Mouse (Mus musculus) kidney, postnatal 0 days (tissue): Measurements from ENCODE around the gene Sirt1. TPM values are rescaled to one million over a fixed set of nuclear protein-coding genes. Genes with fewer than 3 reads are reported as not detected.

Experiments used
- ATAC-seq: fragments of 200-750 bp; cut with Nextera tagmentation; replicated peaks from 2 replicates; pipeline ENCODE4 v1.8.0; 2017; ENCODE audit warnings: low read depth, moderate number of reproducible peaks, moderate TSS enrichment, moderate library complexity; ENCODE audit not compliant: low FRiP score
- DNase-seq: peaks from one replicate; pipeline ENCODE4 v3.0.0-alpha.2; 2016; ENCODE audit warnings: low spot score
- H3K27ac ChIP-seq: fragments of 300-500 bp; sonication (generic); 2 replicates; pipeline ENCODE4 v1.5.1; 2014; ENCODE audit warnings: mild to moderate bottlenecking
- H3K27me3 ChIP-seq: fragments of 300-500 bp; sonication (generic); 2 replicates; pipeline ENCODE4 v1.6.1; 2014; ENCODE audit warnings: low read length, mixed read lengths; ENCODE audit not compliant: insufficient read depth
- H3K36me3 ChIP-seq: fragments of 300-500 bp; sonication (generic); 2 replicates; pipeline ENCODE4 v1.6.1; 2014; ENCODE audit warnings: low read length, mixed read lengths; ENCODE audit not compliant: insufficient read depth
- H3K4me1 ChIP-seq: fragments of 300-500 bp; sonication (generic); replicated peaks from 2 replicates; pipeline ENCODE4 v1.6.1; 2014; ENCODE audit warnings: antibody characterized with exemption, low read length, mixed read lengths; ENCODE audit not compliant: insufficient read depth
- H3K4me2 ChIP-seq: fragments of 300-500 bp; sonication (generic); 2 replicates; pipeline ENCODE4 v1.6.1; 2014; ENCODE audit warnings: mild to moderate bottlenecking, low read length, moderate library complexity, mixed read lengths
- H3K4me3 ChIP-seq: fragments of 300-500 bp; sonication (generic); replicated peaks from 2 replicates; pipeline ENCODE4 v1.5.1; 2014; ENCODE audit warnings: low read depth, low read length
- H3K9ac ChIP-seq: fragments of 300-500 bp; sonication (generic); 2 replicates; pipeline ENCODE4 v1.6.1; 2014; ENCODE audit warnings: low read depth, low read length
- H3K9me3 ChIP-seq: fragments of 300-500 bp; sonication (generic); replicated peaks from 2 replicates; pipeline ENCODE4 v1.6.1; 2016; ENCODE audit warnings: low read length, inconsistent platforms, mixed read lengths
- CTCF ChIP-seq: IDR thresholded peaks from 2 replicates; pipeline ENCODE4 v1.5.1; 2016; ENCODE audit warnings: antibody characterized with exemption, low read depth, mild to moderate bottlenecking, moderate library complexity
- WGBS: fragments of 180-500 bp; shearing (Covaris S2); extraction: QIAGEN DNeasy Blood & Tissue Kit; methylation state at CpG from one replicate; pipeline ENCODE4 v1.1.7; 2014; 5-methylcytosine and 5-hydroxymethylcytosine counted together
- polyA plus RNA-seq: library from polyadenylated mRNA; unstranded; fragments of >200 nt; fragmentation: Nextera tagmentation; extraction: Ambion mirVana; gene quantifications from 2 replicates; pipeline ENCODE4 v1.2.1, GENCODE M21; 2015

The Sirt1 gene
- polyA plus RNA-seq, 1 experiment from 2014 or later, result 6.7 TPM

DNA sequence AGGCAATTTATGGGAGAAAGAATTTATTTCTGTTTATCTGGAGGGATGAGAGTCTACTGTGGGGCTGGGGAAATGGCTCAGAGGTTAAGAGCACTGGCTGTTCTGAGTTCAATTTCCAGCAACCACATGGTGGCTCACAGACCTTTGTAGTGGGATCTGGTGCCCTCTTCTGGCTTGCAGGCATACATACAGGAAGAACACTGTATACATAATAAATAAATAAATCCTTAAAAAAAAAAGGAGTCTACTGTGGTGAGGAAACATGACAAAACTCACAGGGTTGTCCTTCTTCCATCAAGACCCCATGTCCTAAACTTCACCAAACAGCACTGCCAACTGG lies 42.9 kb upstream of the Sirt1 start:
- Histone ChIP-seq H3K27ac (no peak overlapping the region), H3K9ac (no peak overlapping the region), H3K27me3 (no peaks in the 10 kb centered on the region), H3K9me3 (no peaks in the 10 kb centered on the region), H3K4me2 (no peak overlapping the region), H3K4me3 (no peak overlapping the region), H3K4me1 (no peaks in the 10 kb centered on the region), H3K36me3 (no peaks in the 10 kb centered on the region)
- peak; percentile 66 for TF ChIP-seq CTCF
- no peak for ATAC-seq
- peak; percentile 28 for DNase-seq

DNA sequence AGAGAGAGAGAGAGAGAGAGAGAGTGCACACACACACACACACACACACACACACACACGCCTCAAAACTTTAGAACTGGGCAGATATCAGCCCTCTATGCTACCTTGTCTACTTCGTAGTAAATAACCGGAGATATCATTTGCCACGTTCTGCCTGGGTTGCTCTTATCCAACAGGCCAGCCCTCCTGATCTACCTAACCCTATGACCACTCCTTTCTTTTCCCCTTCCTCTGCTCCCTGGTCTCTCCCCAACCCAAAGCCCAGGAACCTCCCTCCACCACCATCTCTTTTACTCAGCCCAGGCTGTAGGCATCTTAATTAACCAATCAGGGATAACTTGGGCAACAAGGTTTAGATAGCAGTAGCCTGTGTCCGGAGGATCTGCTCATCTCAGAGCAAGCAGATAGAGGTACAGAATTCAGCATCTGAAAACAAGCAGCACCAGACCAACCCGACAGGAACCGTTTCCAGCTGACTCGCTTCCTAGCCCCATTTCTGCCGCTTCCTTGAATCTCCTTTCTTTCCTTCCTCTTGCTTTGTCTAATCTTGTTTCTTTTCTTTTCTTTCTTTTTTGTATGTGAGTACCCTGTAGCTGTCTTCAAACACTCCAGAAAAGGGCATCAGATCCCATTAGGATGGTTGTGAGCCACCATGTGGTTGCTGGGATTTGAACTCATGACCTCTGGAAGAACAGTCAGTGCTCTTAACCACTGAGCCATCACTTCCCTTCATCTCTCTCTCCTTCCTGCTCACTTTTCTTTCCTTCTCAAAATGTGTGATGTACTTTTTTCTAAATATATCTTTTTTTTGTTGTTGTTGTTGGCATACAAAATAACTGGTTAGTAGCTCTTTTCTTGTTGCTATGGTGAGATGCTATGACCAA lies 42.3 kb upstream of the Sirt1 start:
- Histone ChIP-seq H3K27ac (no peak overlapping the region), H3K27me3 (no peaks in the 10 kb centered on the region), H3K9me3 (no peaks in the 10 kb centered on the region), H3K4me3 (no peak overlapping the region), H3K4me1 (no peaks in the 10 kb centered on the region), H3K9ac (no peak overlapping the region), H3K4me2 (no peak overlapping the region), H3K36me3 (no peaks in the 10 kb centered on the region)
- WGBS, result 90% methylated on average over 9 of the region's 9 CpGs
- no peak for ATAC-seq
- no peak for TF ChIP-seq CTCF
- no peak for DNase-seq

DNA sequence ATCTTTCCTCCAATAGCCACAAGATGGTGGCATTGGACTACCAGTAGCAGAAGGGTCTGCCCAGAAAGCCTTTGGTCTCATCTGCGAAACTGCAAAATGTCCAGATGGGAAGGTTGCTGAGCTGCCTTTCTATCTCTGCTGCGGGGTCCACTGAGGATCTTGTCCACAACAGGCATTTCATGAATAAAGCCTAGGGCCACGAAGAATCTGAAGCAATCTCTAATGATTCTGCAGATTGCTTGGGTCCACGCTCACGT lies 41.2 kb upstream of the Sirt1 start:
- Histone ChIP-seq H3K27me3 (no peaks in the 10 kb centered on the region), H3K9ac (no peak overlapping the region), H3K9me3 (no peaks in the 10 kb centered on the region), H3K36me3 (no peaks in the 10 kb centered on the region), H3K4me1 (no peaks in the 10 kb centered on the region), H3K4me2 (no peak overlapping the region), H3K27ac (no peak overlapping the region), H3K4me3 (no peak overlapping the region)
- TF ChIP-seq CTCF, result no peak; the same call in none of the 2 replicates
- DNase-seq (peak; percentile 52), ATAC-seq (no peak)
- 89% methylated on average over 5 of the region's 5 CpGs for WGBS

DNA sequence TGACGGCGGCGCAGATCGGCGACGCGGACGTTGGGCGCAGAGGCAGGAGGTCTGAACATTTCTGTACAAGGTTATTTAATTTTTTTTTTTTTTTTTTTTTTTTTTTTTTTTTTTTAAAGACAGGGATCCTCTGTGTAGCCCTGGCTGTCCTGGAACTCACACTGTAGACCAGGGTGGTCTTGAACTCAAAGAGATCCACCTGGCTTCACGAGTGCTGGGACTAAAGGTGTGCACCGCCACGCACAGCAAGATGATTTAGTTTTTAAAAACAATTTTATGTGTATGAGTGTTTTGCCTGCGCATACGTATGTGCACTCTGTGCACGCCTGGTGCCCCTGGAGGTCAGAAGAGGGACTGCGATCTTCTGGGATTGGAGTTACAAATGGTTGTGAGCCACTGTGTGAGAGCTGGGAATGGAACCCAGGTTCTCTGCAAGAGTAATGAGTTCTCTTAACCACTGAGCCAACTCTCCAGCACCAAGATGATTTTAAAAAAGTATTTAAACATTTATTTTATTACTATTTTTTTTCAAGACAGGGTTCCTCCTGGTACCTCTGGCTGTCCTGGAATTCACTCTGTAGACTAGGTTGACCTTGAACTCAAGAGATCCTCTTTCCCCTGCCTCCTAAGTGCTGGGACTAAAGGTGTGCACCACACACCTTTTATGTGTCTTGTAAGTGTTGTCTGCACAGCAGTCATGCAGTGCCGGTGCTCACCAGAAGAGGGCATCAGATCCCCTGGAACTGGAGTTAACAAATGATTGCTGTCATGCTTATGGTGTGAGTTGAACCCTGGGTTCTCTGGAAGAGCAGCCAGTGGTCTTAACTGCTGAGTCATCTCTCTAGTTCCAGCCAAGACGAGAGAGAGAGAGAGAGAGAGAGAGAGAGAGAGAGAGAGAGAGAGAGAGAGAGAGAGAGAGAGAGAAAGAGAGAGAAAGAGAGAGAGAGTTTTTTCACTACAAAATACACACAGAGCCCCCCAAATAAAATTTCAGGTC lies 40.5 kb upstream of the Sirt1 start, which contains the start of gene Gm7075:
Gene Gm7075 (minus strand): TSS at position 51 of the 997 bp plus-strand sequence.
- WGBS, result 90% methylated on average over 18 of the region's 18 CpGs

DNA sequence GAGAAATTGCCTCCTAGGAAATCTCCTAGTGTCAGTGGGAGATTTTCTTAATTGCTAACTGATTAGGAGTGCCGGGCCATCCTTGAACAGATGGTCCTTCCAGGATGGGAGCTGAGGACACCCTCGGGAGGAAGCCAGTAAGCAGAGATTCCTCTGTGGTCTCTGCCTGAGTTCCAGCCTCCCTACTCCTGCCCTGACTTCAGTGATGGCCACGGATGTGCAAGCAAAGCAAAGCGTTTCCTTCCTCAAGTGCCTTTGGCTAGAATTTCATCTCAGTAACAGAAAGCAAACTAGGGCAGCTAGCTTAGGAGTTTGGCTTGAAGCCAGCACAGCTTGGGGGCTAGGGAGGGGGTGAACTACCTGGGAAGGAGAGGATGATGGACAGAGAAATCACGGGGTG lies 35.6 kb upstream of the Sirt1 start:
- Histone ChIP-seq H3K36me3 (no peaks in the 10 kb centered on the region), H3K4me2 (no peak overlapping the region), H3K27me3 (no peaks in the 10 kb centered on the region), H3K4me3 (no peak overlapping the region), H3K9ac (no peak overlapping the region), H3K9me3 (no peaks in the 10 kb centered on the region), H3K27ac (no peak overlapping the region), H3K4me1 (no peaks in the 10 kb centered on the region)
- no peak for TF ChIP-seq CTCF
- DNase-seq (no peak), ATAC-seq (no peak)
- WGBS, result 37% methylated on average over 5 of the region's 5 CpGs

More for the DNA sequence above, 40.5 kb upstream of the Sirt1 start, which contains the start of gene Gm7075:
- DNase-seq (peak; percentile 18), ATAC-seq (0 out of 2 replicates have a peak, but pooled peaks have one; percentile 21)
- Histone ChIP-seq H3K9me3 (no peaks in the 10 kb centered on the region), H3K9ac (no peak within 1 kb of the TSS), H3K4me2 (no peak within 1 kb of the TSS), H3K36me3 (no peaks in the 10 kb centered on the region), H3K4me1 (no peaks in the 10 kb centered on the region), H3K27ac (no peak within 1 kb of the TSS), H3K27me3 (no peaks in the 10 kb centered on the region), H3K4me3 (no peak within 1 kb of the TSS)
- peak; percentile 61 for TF ChIP-seq CTCF

DNA sequence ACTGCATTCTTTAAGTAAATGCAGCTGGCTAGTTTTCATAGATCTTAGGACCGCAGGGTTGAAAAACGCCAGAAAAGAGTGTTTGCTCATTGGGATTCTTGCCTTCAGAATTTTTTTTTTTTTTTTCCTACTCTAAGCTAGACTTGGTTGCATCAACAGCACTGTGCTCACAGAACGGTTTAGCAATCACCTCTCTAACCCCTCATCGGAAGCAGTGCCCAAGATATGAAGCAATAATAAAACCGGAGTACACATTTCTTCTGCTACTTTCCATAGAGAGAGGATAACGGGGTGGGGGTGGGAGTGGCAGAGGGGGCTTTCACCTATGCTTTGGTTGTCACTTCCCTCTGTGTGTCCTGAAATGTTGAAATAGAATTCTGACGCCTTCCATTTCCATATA lies 34.3 kb upstream of the Sirt1 start:
- Histone ChIP-seq H3K4me2 (no peak overlapping the region), H3K27me3 (no peaks in the 10 kb centered on the region), H3K4me3 (no peak overlapping the region), H3K4me1 (no peaks in the 10 kb centered on the region), H3K27ac (no peak overlapping the region), H3K9me3 (no peaks in the 10 kb centered on the region), H3K9ac (no peak overlapping the region), H3K36me3 (no peaks in the 10 kb centered on the region)
- no peak for TF ChIP-seq CTCF
- ATAC-seq (no peak), DNase-seq (no peak)
- 70% methylated on average over 7 of the region's 7 CpGs for WGBS
